Mouse (Mus musculus): Measurements from ENCODE around the gene Tgfb1i1.

DNA sequence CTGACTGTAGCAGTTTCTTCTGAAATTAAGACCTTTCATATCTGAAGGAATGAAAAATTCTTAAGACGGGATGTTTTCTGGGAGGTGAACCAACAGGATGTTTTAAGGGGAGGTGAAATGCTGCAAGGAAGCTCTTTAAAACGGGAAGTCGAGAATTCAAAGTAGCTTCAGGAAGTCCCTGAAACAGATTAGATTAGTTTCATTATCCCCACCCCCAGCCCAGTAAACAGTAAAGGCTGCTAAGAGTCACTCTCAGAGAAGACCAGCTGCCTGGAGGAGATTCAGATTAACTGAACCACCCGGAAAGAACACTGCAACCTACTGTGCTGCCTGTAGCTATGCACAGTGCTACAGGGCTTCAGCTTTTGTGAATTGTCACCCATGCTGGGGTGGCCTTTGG lies 26.7 kb upstream of the Tgfb1i1 start:
- no peak for TF ChIP-seq CTCF (IDR thresholded peaks at IDR 0.05; ENCODE audit: extremely low read depth, insufficient read length, insufficient replicate concordance, low read depth, low read length)
- TF ChIP-seq POLR2A (IDR thresholded peaks at IDR 0.05; ENCODE audit: low read depth, low read length): no peak
